Mouse (Mus musculus) ES-E14 (cell line): ENCODE results near the gene Ramp2. TPM values are rescaled to one million over a fixed set of nuclear protein-coding genes. Genes with fewer than 3 reads are reported as not detected.

ENCODE experiments used
- DNase-seq: peaks from one replicate; pipeline ENCODE4 v3.0.0-alpha.2; 2013; ENCODE audit warnings: low read depth, low spot score
- H3K27ac ChIP-seq: 2 replicates; pipeline ENCODE4 v1.5.1; 2012; ENCODE audit warnings: low read depth, mild to moderate bottlenecking, low read length, moderate library complexity, mixed read lengths; ENCODE audit not compliant: poor library complexity, insufficient read depth, severe bottlenecking
- H3K36me3 ChIP-seq: 2 replicates; pipeline ENCODE4 v1.6.1; 2012; ENCODE audit warnings: mild to moderate bottlenecking, low read length, moderate library complexity, mixed read lengths; ENCODE audit not compliant: control insufficient read depth, poor library complexity, insufficient read depth, severe bottlenecking
- H3K4me1 ChIP-seq, 2 experiments: fragments of 150-350 bp in 1 of 2; sonication (generic) in 1 of 2; 2 replicates each; pipeline ENCODE4 v1.6.1; 2012; ENCODE audit warnings: low read length in 2 of 2, mild to moderate bottlenecking in 1 of 2, mixed read lengths in 1 of 2; ENCODE audit not compliant: control insufficient read depth in 2 of 2, insufficient read depth in 2 of 2, poor library complexity in 1 of 2
- H3K4me3 ChIP-seq, 2 experiments: fragments of 150-350 bp in 1 of 2; sonication (generic) in 1 of 2; 2 replicates each; pipeline ENCODE4 v1.5.1; 2012; ENCODE audit warnings: low read length in 2 of 2, low read depth in 1 of 2, mild to moderate bottlenecking in 1 of 2, mixed read lengths in 1 of 2; ENCODE audit not compliant: insufficient read depth in 1 of 2, poor library complexity in 1 of 2, severe bottlenecking in 1 of 2
- H3K9ac ChIP-seq: 2 replicates; pipeline ENCODE4 v1.6.1; 2012; ENCODE audit warnings: low read depth, mild to moderate bottlenecking, low read length, mixed read lengths; ENCODE audit not compliant: poor library complexity, insufficient read depth, severe bottlenecking
- H3K9me3 ChIP-seq: fragments of 150-350 bp; sonication (generic); 2 replicates; pipeline ENCODE4 v1.6.1; 2012; ENCODE audit warnings: low read depth, mild to moderate bottlenecking, low read length; ENCODE audit not compliant: control insufficient read depth, insufficient read depth
- CHD2 ChIP-seq: IDR thresholded peaks from 2 replicates; pipeline ENCODE4 v1.6.1; 2014; ENCODE audit warnings: mild to moderate bottlenecking, low read depth, low read length, inconsistent platforms
- HCFC1 ChIP-seq: IDR thresholded peaks from 2 replicates; pipeline ENCODE4 v1.6.1; 2012; ENCODE audit warnings: low read length, inconsistent platforms, borderline replicate concordance; ENCODE audit not compliant: insufficient read depth
- MAFK ChIP-seq: IDR thresholded peaks from 2 replicates; pipeline ENCODE4 v1.6.1; 2014; ENCODE audit warnings: mild to moderate bottlenecking, low read depth, low read length, inconsistent platforms; ENCODE audit not compliant: insufficient read depth
- ZC3H11A ChIP-seq: IDR thresholded peaks from 2 replicates; pipeline ENCODE4 v1.6.1; 2012; ENCODE audit warnings: low read depth, mild to moderate bottlenecking, inconsistent platforms, low read length, borderline replicate concordance
- ZNF384 ChIP-seq: IDR thresholded peaks from 2 replicates; pipeline ENCODE4 v1.6.1; 2012; ENCODE audit warnings: low read depth, low read length, inconsistent platforms
- in situ Hi-C, 2 experiments: fragments of 600-800 bp; cut with MboI; formaldehyde crosslinking; loops; one replicate each; pipeline ENCODE4 v1.15.1; 2025; ENCODE audit warnings: low sequenced_read_pairs in 2 of 2, inconsistent platforms in 1 of 2; ENCODE audit not compliant: unreplicated experiment in 2 of 2
- total RNA-seq: library from RNA; depleted of rRNA; stranded (reverse); fragments of 300-350 nt; gene quantifications from 2 replicates; pipeline ENCODE4 v1.2.3, GENCODE M21; 2012

Ramp2 gene
- total RNA-seq, 1 experiment, result 5.6 TPM

DNA sequence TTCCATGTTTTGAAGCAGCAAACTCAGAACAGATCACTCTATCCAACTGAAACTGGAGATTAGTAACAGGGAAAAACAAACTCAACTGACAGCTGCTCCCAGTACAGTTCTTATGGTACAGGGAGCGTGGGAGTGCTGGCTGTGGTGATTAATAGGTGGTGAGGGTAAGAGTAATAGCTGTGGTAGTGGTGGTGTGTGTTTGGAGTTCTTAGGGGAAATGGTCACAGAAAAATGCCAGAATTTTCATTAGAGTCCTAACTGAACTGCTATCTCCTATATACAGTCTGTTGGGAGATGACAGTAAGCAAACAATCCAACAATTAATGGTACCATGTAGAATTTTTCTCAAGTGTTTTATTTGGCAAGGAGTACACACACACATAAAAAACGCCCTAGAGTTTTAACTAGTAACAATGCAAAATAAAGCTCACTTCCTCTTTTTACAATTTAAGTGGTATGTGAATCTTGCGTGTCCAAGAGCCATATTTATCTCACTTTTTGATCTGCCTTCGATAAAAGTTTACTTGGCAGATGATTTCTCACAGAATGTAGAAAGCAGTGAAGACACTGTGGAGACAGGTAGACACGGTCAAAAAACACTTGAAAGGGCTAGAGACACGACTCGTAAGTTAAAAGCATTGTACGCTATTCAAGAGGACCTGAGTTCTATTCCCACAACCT, 24.4 kb upstream of the Ramp2 start:
- no peak for DNase-seq
- Histone ChIP-seq H3K9me3 (no peaks in the 10 kb centered on the region), H3K9ac (no peak overlapping the region), H3K4me1 (no peaks in the 10 kb centered on the region), H3K27ac (no peak overlapping the region), H3K36me3 (no peaks in the 10 kb centered on the region; the same call in 1 of the 2 replicates), H3K4me3 (no peak overlapping the region)
- in situ Hi-C loops, result no loop called here
- TF ChIP-seq ZNF384 (no peak), HCFC1 (no peak), CHD2 (no peak), MAFK (no peak), ZC3H11A (no peak)

- Histone ChIP-seq H3K9ac (no peak overlapping the region), H3K27ac (no peak overlapping the region), H3K4me3 (no peak overlapping the region), H3K9me3 (no peaks in the 10 kb centered on the region), H3K4me1 (peaks cover 0 to under 1% of the 10 kb centered on the region in 2 experiments; a peak in 1 of 4 replicates), H3K36me3 (no peaks in the 10 kb centered on the region; the same call in 1 of the 2 replicates)
- in situ Hi-C loops, result no loop called here
- DNase-seq, result no peak
- TF ChIP-seq MAFK (no peak), CHD2 (no peak), ZNF384 (no peak), ZC3H11A (no peak)
Measured at GRCm38 (mm10) chr11:101224337-101224736, 21.5 kb upstream of the Ramp2 start.

- Histone ChIP-seq H3K9me3 (no peaks in the 10 kb centered on the region), H3K4me1 (peaks cover 0 to 9% of the 10 kb centered on the region in 2 experiments; a peak in 1 of 4 replicates), H3K27ac (no peak overlapping the region), H3K9ac (peak overlapping the region; percentile 77), H3K36me3 (no peaks in the 10 kb centered on the region; the same call in 1 of the 2 replicates), H3K4me3 (peak overlapping the region; percentile 85 to 91)
- TF ChIP-seq CHD2 (peak; percentile 34; the same call in 1 of the 2 replicates), ZNF384 (no peak)
- no peak for DNase-seq
- in situ Hi-C loops, result no loop called here
Measured at GRCm38 (mm10) chr11:101225331-101226064, 20.3 kb upstream of the Ramp2 start.

- no peaks in the 10 kb centered on the region; the same call in 1 of the 2 replicates for H3K36me3 ChIP-seq
- no peak within 1 kb of the TSS for H3K27ac ChIP-seq
- in situ Hi-C loops, result no loop called here
- H3K4me1 ChIP-seq, result peaks cover 4 to 15% of the 10 kb centered on the region in 2 experiments
- TF ChIP-seq ZNF384 (no peak), CHD2 (no peak), ZC3H11A (no peak), HCFC1 (no peak), MAFK (no peak)
- peak within 1 kb of the TSS; percentile 85 to 91 for H3K4me3 ChIP-seq
- H3K9me3 ChIP-seq, result no peaks in the 10 kb centered on the region
- H3K9ac ChIP-seq, result peak within 1 kb of the TSS; percentile 77
- DNase-seq, result peak; percentile 79
Measured at GRCm38 (mm10) chr11:101226065-101226701, 19.6 kb upstream of the Ramp2 start, which contains the start of gene Ezh1. Gene Ezh1 (minus strand): TSS chr11:101226463.
